Mouse (Mus musculus) embryonic facial prominence, embryonic 15.5 days (tissue): ENCODE measurements around the gene Dyrk2. TPM values are rescaled to one million over a fixed set of nuclear protein-coding genes. Genes with fewer than 3 reads are reported as not detected.

Experiments used
- ATAC-seq: fragments of 200-750 bp; cut with Nextera tagmentation; 2 replicates; pipeline ENCODE4 v1.8.0; 2017; ENCODE audit warnings: low read depth, moderate TSS enrichment; ENCODE audit not compliant: insufficient number of reproducible peaks, low FRiP score, low TSS enrichment
- H3K27ac ChIP-seq: fragments of 300-500 bp; sonication (generic); replicated peaks from 2 replicates; pipeline ENCODE4 v1.5.1; 2015; ENCODE audit warnings: mild to moderate bottlenecking, inconsistent platforms
- H3K27me3 ChIP-seq: fragments of 300-500 bp; sonication (generic); 2 replicates; pipeline ENCODE4 v1.6.1; 2015; ENCODE audit warnings: inconsistent platforms
- H3K36me3 ChIP-seq: fragments of 300-500 bp; sonication (generic); 2 replicates; pipeline ENCODE4 v1.6.1; 2015; ENCODE audit warnings: mild to moderate bottlenecking, inconsistent platforms
- H3K4me1 ChIP-seq: fragments of 300-500 bp; sonication (generic); 2 replicates; pipeline ENCODE4 v1.6.1; 2015; ENCODE audit warnings: inconsistent platforms
- H3K4me2 ChIP-seq: fragments of 300-500 bp; sonication (generic); replicated peaks from 2 replicates; pipeline ENCODE4 v1.6.1; 2015; ENCODE audit warnings: mild to moderate bottlenecking, inconsistent platforms
- H3K4me3 ChIP-seq: fragments of 300-500 bp; sonication (generic); replicated peaks from 2 replicates; pipeline ENCODE4 v1.5.1; 2015; ENCODE audit warnings: mild to moderate bottlenecking, inconsistent platforms
- H3K9ac ChIP-seq: fragments of 300-500 bp; sonication (generic); 2 replicates; pipeline ENCODE4 v1.6.1; 2015; ENCODE audit warnings: inconsistent platforms
- H3K9me3 ChIP-seq: fragments of 300-500 bp; sonication (generic); replicated peaks from 2 replicates; pipeline ENCODE4 v1.6.1; 2016; ENCODE audit warnings: inconsistent platforms
- WGBS: fragments of 180-500 bp; shearing (Covaris S2); methylation state at CpG from one replicate; pipeline ENCODE4 v1.1.7; 2015; 5-methylcytosine and 5-hydroxymethylcytosine counted together
- polyA plus RNA-seq: library from polyadenylated mRNA; unstranded; fragments of >200 nt; fragmentation: Nextera tagmentation; extraction: Ambion mirVana; gene quantifications from 2 replicates; pipeline ENCODE4 v1.2.1, GENCODE M21; 2015

Dyrk2 gene
- polyA plus RNA-seq, 1 experiment from 2014 or later, result 9.3 TPM

- Histone ChIP-seq H3K36me3 (peaks cover 21% of the 10 kb centered on the region; the same call in 1 of the 2 replicates), H3K9me3 (no peaks in the 10 kb centered on the region), H3K4me3 (peak overlapping the region; percentile 84), H3K9ac (peak overlapping the region; percentile 95), H3K27me3 (no peaks in the 10 kb centered on the region), H3K4me1 (peaks cover 32% of the 10 kb centered on the region), H3K4me2 (peak overlapping the region; percentile 99), H3K27ac (peak overlapping the region; percentile 96)
- peak; percentile 36 for ATAC-seq
- WGBS, result 0% methylated on average over 58 of the region's 62 CpGs
These were observed 2.0 kb downstream of the Dyrk2 start for GRCm38 (mm10) chr10:118867896-118868600.

DNA sequence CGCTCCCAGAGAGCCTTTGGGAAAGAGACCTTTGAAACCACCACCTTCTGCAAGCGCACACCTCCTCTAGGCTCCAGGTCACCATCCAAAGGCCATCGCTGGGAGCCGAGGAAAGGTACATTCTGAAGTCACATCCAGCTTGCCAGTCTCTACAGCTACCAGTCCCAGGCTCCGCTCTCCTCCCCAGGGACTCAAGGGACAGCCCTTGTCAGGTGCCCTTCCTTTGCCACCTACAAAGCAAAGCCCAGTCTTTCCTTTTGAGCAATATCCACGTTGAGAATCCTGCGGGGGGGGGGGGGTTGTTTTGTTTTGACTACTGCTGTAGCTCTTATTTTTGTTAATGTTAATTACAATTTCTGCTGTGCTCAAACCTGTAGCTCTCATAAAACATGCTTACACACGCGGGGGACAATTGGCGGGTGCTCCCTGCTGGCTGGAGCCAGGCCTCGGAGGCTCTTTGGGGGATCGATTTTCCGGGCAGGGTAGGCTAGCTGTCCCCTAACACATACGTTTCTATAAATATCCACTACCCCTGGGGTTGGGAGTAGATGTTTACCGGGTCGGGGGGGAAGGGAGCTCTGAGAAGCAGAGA, 2.6 kb downstream of the Dyrk2 start:
- H3K27ac ChIP-seq, result peak overlapping the region; percentile 96
- peak overlapping the region; percentile 99 for H3K4me2 ChIP-seq
- peaks cover 27% of the 10 kb centered on the region; the same call in 1 of the 2 replicates for H3K36me3 ChIP-seq
- H3K4me3 ChIP-seq, result peak overlapping the region; percentile 84
- WGBS, result 9% methylated on average over 16 of the region's 16 CpGs
- peak overlapping the region; percentile 95 for H3K9ac ChIP-seq
- ATAC-seq, result no peak
- no peaks in the 10 kb centered on the region for H3K27me3 ChIP-seq
- H3K4me1 ChIP-seq, result peaks cover 32% of the 10 kb centered on the region
- H3K9me3 ChIP-seq, result no peaks in the 10 kb centered on the region

GRCm38 (mm10) chr10:118864976-118865375, 5.0 kb downstream of the Dyrk2 start:
- Histone ChIP-seq H3K4me1 (peaks cover 25% of the 10 kb centered on the region), H3K36me3 (peaks cover 52% of the 10 kb centered on the region), H3K9me3 (0 out of 2 replicates have a peak, but pooled peaks cover 3% of the 10 kb centered on the region), H3K4me3 (no peak overlapping the region), H3K4me2 (no peak overlapping the region), H3K9ac (no peak overlapping the region), H3K27me3 (no peaks in the 10 kb centered on the region), H3K27ac (no peak overlapping the region)
- no peak for ATAC-seq
- WGBS, result 83% methylated on average over 7 of the region's 7 CpGs

DNA sequence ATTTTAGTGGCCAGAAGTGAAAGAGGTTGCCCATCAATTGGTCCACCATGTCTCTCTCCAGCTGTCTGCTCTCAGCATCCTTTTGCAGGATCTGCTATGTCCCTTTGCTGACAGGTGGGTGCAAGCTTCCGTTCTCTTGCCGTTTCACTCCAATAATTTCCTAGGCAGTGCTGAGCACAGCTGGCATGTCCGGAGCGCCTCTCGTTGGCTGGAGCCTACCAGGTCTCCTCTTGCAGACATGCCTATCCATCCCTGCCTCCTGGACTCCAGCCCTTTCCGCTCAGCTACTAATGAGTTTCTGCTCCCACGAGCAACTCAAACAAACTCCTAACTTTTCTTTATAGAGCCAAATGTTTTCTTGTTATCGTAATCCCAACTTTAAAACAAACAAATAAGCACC, 6.4 kb downstream of the Dyrk2 start:
- H3K36me3 ChIP-seq, result peaks cover 65% of the 10 kb centered on the region

GRCm38 (mm10) chr10:118862233-118862632, 7.8 kb downstream of the Dyrk2 start:
- ATAC-seq, result no peak
- H3K4me1 ChIP-seq, result peaks cover 22% of the 10 kb centered on the region
- H3K27ac ChIP-seq, result no peak overlapping the region
- WGBS, result 78% methylated on average over 4 of the region's 4 CpGs
- H3K27me3 ChIP-seq, result no peaks in the 10 kb centered on the region
- no peak overlapping the region for H3K4me3 ChIP-seq
- H3K9me3 ChIP-seq, result 0 out of 2 replicates have a peak, but pooled peaks cover 8% of the 10 kb centered on the region
- H3K4me2 ChIP-seq, result no peak overlapping the region
- no peak overlapping the region for H3K9ac ChIP-seq
- peaks cover 70% of the 10 kb centered on the region for H3K36me3 ChIP-seq

More for the DNA sequence above, 6.4 kb downstream of the Dyrk2 start:
- 0 out of 2 replicates have a peak, but pooled peaks cover 8% of the 10 kb centered on the region for H3K9me3 ChIP-seq
- no peak overlapping the region for H3K4me3 ChIP-seq
- 81% methylated on average over 8 of the region's 8 CpGs for WGBS
- peaks cover 24% of the 10 kb centered on the region for H3K4me1 ChIP-seq
- ATAC-seq, result no peak
- no peak overlapping the region for H3K9ac ChIP-seq
- no peaks in the 10 kb centered on the region for H3K27me3 ChIP-seq
- H3K27ac ChIP-seq, result no peak overlapping the region
- no peak overlapping the region for H3K4me2 ChIP-seq

- ATAC-seq, result no peak
- Histone ChIP-seq H3K27me3 (no peaks in the 10 kb centered on the region), H3K36me3 (peaks cover 70% of the 10 kb centered on the region), H3K27ac (no peak overlapping the region), H3K9me3 (0 out of 2 replicates have a peak, but pooled peaks cover 8% of the 10 kb centered on the region), H3K4me2 (no peak overlapping the region), H3K4me3 (no peak overlapping the region), H3K9ac (no peak overlapping the region), H3K4me1 (peaks cover 14% of the 10 kb centered on the region)
- WGBS, result 92% methylated on average over 11 of the region's 11 CpGs
These were observed 8.6 kb downstream of the Dyrk2 start for GRCm38 (mm10) chr10:118861234-118862025.

DNA sequence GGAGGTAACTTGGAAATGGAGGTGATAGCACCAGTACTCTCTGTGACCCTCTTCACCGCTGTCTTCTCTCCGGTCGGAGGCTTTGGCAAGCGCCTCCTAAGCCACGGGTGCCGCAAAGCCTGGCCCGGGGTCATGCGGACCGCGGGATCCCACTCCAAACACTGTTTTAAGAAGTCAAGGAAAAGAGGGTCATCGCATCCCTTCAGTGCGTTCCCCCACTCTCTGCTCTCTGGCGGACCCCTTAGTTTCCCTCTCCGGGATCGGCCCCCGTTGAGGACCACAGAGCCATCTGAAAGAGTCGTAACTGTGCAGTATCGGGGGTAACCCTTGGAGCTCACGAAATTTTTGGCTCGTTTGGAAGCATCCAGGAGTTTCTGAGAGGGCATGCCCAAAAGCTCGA, 10.4 kb downstream of the Dyrk2 start:
- no peak overlapping the region for H3K27ac ChIP-seq
- H3K4me3 ChIP-seq, result no peak overlapping the region
- ATAC-seq, result no peak
- no peak overlapping the region for H3K9ac ChIP-seq
- no peaks in the 10 kb centered on the region for H3K27me3 ChIP-seq
- no peaks in the 10 kb centered on the region for H3K4me1 ChIP-seq
- H3K4me2 ChIP-seq, result no peak overlapping the region
- 95% methylated on average over 21 of the region's 21 CpGs for WGBS
- peaks cover 62% of the 10 kb centered on the region for H3K36me3 ChIP-seq
- 0 out of 2 replicates have a peak, but pooled peaks cover 8% of the 10 kb centered on the region for H3K9me3 ChIP-seq

DNA sequence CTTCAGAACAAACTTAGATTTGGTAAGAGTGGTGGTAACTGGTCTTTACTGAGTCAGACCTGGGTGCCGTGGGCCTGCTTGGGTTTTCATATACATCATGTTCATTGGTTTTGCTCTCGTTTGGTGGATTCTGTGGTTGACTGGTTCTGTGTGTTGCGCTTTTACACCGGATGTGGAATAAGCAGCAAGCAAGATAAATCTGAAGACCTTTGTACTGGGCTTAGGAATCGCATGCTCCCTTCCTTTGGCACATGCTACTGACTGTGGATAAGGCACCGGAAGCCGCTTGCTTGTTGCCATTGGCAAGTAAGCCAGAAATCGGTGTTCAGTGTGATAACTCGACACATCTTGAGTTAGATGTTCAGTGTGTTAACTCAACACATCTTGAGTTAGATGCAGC, 15.4 kb downstream of the Dyrk2 start:
- peaks cover 15% of the 10 kb centered on the region for H3K36me3 ChIP-seq
- no peaks in the 10 kb centered on the region for H3K27me3 ChIP-seq
- no peak overlapping the region for H3K9ac ChIP-seq
- H3K9me3 ChIP-seq, result 0 out of 2 replicates have a peak, but pooled peaks cover 2% of the 10 kb centered on the region
- no peak overlapping the region for H3K27ac ChIP-seq
- WGBS, result 94% methylated on average over 9 of the region's 9 CpGs
- H3K4me1 ChIP-seq, result peaks cover 5% of the 10 kb centered on the region; the same call in 1 of the 2 replicates
- H3K4me2 ChIP-seq, result no peak overlapping the region
- no peak for ATAC-seq
- no peak overlapping the region for H3K4me3 ChIP-seq

GRCm38 (mm10) chr10:118852554-118852953, 17.5 kb downstream of the Dyrk2 start:
- peak overlapping the region; percentile 15; the same call in 1 of the 2 replicates for H3K4me2 ChIP-seq
- no peak overlapping the region for H3K4me3 ChIP-seq
- no peaks in the 10 kb centered on the region for H3K9me3 ChIP-seq
- no peak for ATAC-seq
- no peak overlapping the region for H3K9ac ChIP-seq
- H3K27me3 ChIP-seq, result no peaks in the 10 kb centered on the region
- H3K36me3 ChIP-seq, result no peaks in the 10 kb centered on the region
- H3K4me1 ChIP-seq, result peaks cover 5% of the 10 kb centered on the region; the same call in 1 of the 2 replicates
- 64% methylated on average over 16 of the region's 16 CpGs for WGBS
- H3K27ac ChIP-seq, result no peak overlapping the region

DNA sequence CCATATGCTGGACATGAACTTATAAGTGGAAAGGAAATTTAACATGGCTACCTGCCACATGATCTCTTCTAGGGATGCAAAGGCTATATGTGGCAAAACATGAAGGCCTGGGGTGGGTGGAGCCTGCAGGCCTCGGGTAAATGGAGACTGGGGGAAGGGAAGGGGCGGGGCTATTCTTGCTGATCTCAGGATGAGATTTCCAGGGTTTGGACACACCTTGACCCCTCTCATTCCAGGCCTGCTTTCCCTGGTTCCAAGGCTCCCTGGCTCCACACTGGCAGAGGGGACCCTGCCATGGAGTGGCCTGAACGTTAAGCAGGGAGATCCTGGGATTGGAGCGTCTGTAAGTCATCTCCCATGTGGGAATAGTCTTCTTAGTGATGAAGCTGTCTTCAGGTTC, 21.5 kb downstream of the Dyrk2 start:
- Histone ChIP-seq H3K9ac (no peak overlapping the region), H3K27me3 (no peaks in the 10 kb centered on the region), H3K27ac (no peak overlapping the region), H3K36me3 (no peaks in the 10 kb centered on the region), H3K9me3 (no peaks in the 10 kb centered on the region), H3K4me1 (peaks cover 5% of the 10 kb centered on the region; the same call in 1 of the 2 replicates), H3K4me2 (no peak overlapping the region), H3K4me3 (no peak overlapping the region)
- ATAC-seq, result no peak
- whole genome bisulfite sequencing, result 74% methylated on average over 4 of the region's 4 CpGs

DNA sequence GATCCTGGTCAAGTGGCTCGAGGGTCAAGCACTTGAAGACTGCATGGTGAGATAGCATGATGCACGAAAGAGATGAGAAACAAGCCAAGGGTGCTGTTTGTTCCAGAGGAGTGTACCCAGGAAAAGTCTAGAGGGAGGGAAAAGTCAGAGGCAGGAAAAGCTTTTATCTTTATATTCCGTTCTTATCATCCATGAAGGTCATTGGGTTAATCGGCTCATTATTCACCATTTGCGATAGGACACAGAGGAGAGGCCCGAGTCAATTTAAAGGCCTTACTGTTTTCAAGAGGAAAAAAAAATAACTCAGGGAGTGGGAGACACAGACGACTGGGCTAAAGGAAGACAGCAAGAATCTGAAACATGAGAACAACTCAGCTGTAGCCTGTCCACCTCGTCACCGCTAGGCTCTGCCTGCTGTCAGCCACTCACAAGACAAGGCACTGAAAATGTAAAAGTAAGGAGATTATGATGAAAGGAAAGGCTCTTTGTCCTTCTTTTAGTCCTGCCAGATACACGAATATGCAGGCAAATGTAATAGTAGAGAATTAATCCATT, 22.9 kb downstream of the Dyrk2 start:
- Histone ChIP-seq H3K9ac (no peak overlapping the region), H3K4me2 (no peak overlapping the region), H3K4me3 (no peak overlapping the region), H3K27me3 (no peaks in the 10 kb centered on the region), H3K4me1 (no peaks in the 10 kb centered on the region), H3K27ac (no peak overlapping the region), H3K36me3 (no peaks in the 10 kb centered on the region), H3K9me3 (no peaks in the 10 kb centered on the region)
- no peak for ATAC-seq
- WGBS, result 41% methylated on average over 10 of the region's 10 CpGs
